Mouse (Mus musculus): ENCODE data around the gene Cyb561d2. TPM values are rescaled to one million over a fixed set of nuclear protein-coding genes. Genes with fewer than 3 reads are reported as not detected.
A peak's percentile ranks its signal among the peaks of the same experiment; 100 is the strongest.
"Not testable (repeated sequence)": the region's sequence is repeated elsewhere in the genome, so short reads cannot be mapped to it uniquely, and the experiment has no call there.

Gene Cyb561d2
- total RNA-seq, 1 experiment = 25.3 TPM

DNA sequence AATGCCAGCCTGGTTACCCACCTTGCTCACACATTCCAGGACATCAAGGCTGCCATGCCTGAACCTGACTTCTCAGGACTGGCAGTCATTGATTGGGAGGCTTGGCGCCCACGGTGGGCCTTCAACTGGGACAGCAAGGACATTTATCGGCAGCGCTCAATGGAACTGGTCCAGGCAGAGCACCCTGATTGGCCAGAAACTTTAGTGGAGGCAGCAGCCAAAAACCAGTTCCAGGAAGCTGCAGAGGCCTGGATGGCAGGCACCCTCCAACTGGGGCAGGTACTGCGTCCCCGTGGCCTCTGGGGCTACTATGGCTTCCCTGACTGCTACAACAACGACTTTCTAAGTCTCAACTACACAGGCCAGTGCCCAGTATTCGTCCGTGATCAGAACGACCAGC lies 35.9 kb upstream of the Cyb561d2 start:
- Histone ChIP-seq H3K36me3 (ENCODE audit: control insufficient read depth, insufficient read depth, low read length, poor library complexity, severe bottlenecking) (no peaks in the 10 kb centered on the region; the same call in 1 of the 2 replicates), H3K9ac (ENCODE audit: insufficient read depth, low read depth, low read length, poor library complexity, severe bottlenecking) (no peak overlapping the region), H3K27ac (ENCODE audit: insufficient read depth, low read depth, low read length, poor library complexity, severe bottlenecking) (no peak overlapping the region), H3K4me3 (ENCODE audit: insufficient read depth in 1 of 2, low read depth in 1 of 2, low read length in 2 of 2, poor library complexity in 1 of 2, severe bottlenecking in 1 of 2) (no peak overlapping the region), H3K9me3 (ENCODE audit: control insufficient read depth, insufficient read depth, low read depth, low read length) (no peaks in the 10 kb centered on the region), H3K4me1 (ENCODE audit: control insufficient read depth in 2 of 2, insufficient read depth in 2 of 2, low read length in 2 of 2, poor library complexity in 1 of 2) (peaks cover 2 to 22% of the 10 kb centered on the region in 2 experiments; a peak in 2 of 4 replicates)
- TF ChIP-seq ZC3H11A (IDR thresholded peaks at IDR 0.05; ENCODE audit: borderline replicate concordance, low read depth, low read length) (no peak), MAFK (IDR thresholded peaks at IDR 0.05; ENCODE audit: insufficient read depth, low read depth, low read length) (no peak), HCFC1 (IDR thresholded peaks at IDR 0.05; ENCODE audit: borderline replicate concordance, insufficient read depth, low read length) (no peak), ZNF384 (IDR thresholded peaks at IDR 0.05; ENCODE audit: low read depth, low read length) (no peak), CHD2 (IDR thresholded peaks at IDR 0.05; ENCODE audit: low read depth, low read length) (no peak)
- in situ Hi-C loops (cut with MboI; ENCODE audit: low sequenced_read_pairs in 2 of 2, unreplicated experiment in 2 of 2) = no loop called here
- DNase-seq (ENCODE audit: low read depth, low spot score) = no peak

GRCm38 (mm10) chr9:107576357-107577107 lies 34.5 kb upstream of the Cyb561d2 start, which contains the start of gene Hyal1:
Gene Hyal1 (plus strand): TSS chr9:107576927.
- no peaks in the 10 kb centered on the region for H3K9me3 ChIP-seq (ENCODE audit: control insufficient read depth, insufficient read depth, low read depth, low read length)
- H3K9ac ChIP-seq (ENCODE audit: insufficient read depth, low read depth, low read length, poor library complexity, severe bottlenecking) = peak within 1 kb of the TSS; percentile 62
- H3K36me3 ChIP-seq (ENCODE audit: control insufficient read depth, insufficient read depth, low read length, poor library complexity, severe bottlenecking) = peaks cover 8% of the 10 kb centered on the region
- in situ Hi-C loops (cut with MboI; ENCODE audit: low sequenced_read_pairs in 2 of 2, unreplicated experiment in 2 of 2) = no loop called here
- no peak for DNase-seq (ENCODE audit: low read depth, low spot score)
- TF ChIP-seq HCFC1 (IDR thresholded peaks at IDR 0.05; ENCODE audit: borderline replicate concordance, insufficient read depth, low read length) (no peak), ZNF384 (IDR thresholded peaks at IDR 0.05; ENCODE audit: low read depth, low read length) (no peak), MAFK (IDR thresholded peaks at IDR 0.05; ENCODE audit: insufficient read depth, low read depth, low read length) (no peak), CHD2 (IDR thresholded peaks at IDR 0.05; ENCODE audit: low read depth, low read length) (no peak), ZC3H11A (IDR thresholded peaks at IDR 0.05; ENCODE audit: borderline replicate concordance, low read depth, low read length) (no peak)
- H3K27ac ChIP-seq (ENCODE audit: insufficient read depth, low read depth, low read length, poor library complexity, severe bottlenecking) = peak within 1 kb of the TSS; percentile 77
- H3K4me1 ChIP-seq (ENCODE audit: control insufficient read depth in 2 of 2, insufficient read depth in 2 of 2, low read length in 2 of 2, poor library complexity in 1 of 2) = peaks cover 2 to 12% of the 10 kb centered on the region in 2 experiments; a peak in 2 of 4 replicates
- H3K4me3 ChIP-seq (ENCODE audit: insufficient read depth in 1 of 2, low read depth in 1 of 2, low read length in 2 of 2, poor library complexity in 1 of 2, severe bottlenecking in 1 of 2) = peak within 1 kb of the TSS; percentile 57 to 69

- Histone ChIP-seq H3K4me3 (ENCODE audit: insufficient read depth in 1 of 2, low read depth in 1 of 2, low read length in 2 of 2, poor library complexity in 1 of 2, severe bottlenecking in 1 of 2) (no peak overlapping the region), H3K36me3 (ENCODE audit: control insufficient read depth, insufficient read depth, low read length, poor library complexity, severe bottlenecking) (peaks cover 15% of the 10 kb centered on the region), H3K9me3 (ENCODE audit: control insufficient read depth, insufficient read depth, low read depth, low read length) (no peaks in the 10 kb centered on the region), H3K4me1 (ENCODE audit: control insufficient read depth in 2 of 2, insufficient read depth in 2 of 2, low read length in 2 of 2, poor library complexity in 1 of 2) (peaks cover 0 to 18% of the 10 kb centered on the region in 2 experiments; a peak in 2 of 4 replicates), H3K27ac (ENCODE audit: insufficient read depth, low read depth, low read length, poor library complexity, severe bottlenecking) (peak overlapping the region; percentile 77), H3K9ac (ENCODE audit: insufficient read depth, low read depth, low read length, poor library complexity, severe bottlenecking) (0 out of 2 replicates have a peak overlapping the region, but pooled peaks have one; percentile 44)
- in situ Hi-C loops (cut with MboI; ENCODE audit: low sequenced_read_pairs in 2 of 2, unreplicated experiment in 2 of 2) = no loop called here
- DNase-seq (ENCODE audit: low read depth, low spot score) = peak; percentile 92
- TF ChIP-seq MAFK (IDR thresholded peaks at IDR 0.05; ENCODE audit: insufficient read depth, low read depth, low read length) (no peak), ZNF384 (IDR thresholded peaks at IDR 0.05; ENCODE audit: low read depth, low read length) (no peak), ZC3H11A (IDR thresholded peaks at IDR 0.05; ENCODE audit: borderline replicate concordance, low read depth, low read length) (no peak), HCFC1 (IDR thresholded peaks at IDR 0.05; ENCODE audit: borderline replicate concordance, insufficient read depth, low read length) (no peak), CHD2 (IDR thresholded peaks at IDR 0.05; ENCODE audit: low read depth, low read length) (no peak)
Observed at GRCm38 (mm10) chr9:107575579-107576356, 33.8 kb upstream of the Cyb561d2 start.

DNA sequence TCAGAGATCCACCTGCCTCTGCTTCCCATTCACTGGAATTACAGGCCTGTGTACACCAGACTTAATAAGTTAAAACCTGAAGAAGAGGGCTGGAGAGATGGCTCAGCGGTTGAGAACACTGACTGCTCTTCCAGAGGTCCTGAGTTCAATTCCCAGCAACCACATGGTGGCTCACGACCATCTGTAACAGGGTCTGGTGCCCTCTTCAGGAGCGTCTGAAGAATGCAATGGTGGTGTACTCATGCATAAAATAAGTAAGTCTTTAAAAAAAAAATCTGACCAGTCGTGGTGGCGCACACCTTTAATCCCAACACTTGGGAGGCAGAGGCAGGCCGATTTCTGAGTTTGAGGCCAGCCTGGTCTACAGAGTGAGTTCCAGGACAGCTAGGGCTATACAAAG lies 31.8 kb upstream of the Cyb561d2 start:
- Histone ChIP-seq H3K36me3 (ENCODE audit: control insufficient read depth, insufficient read depth, low read length, poor library complexity, severe bottlenecking) (peaks cover 17% of the 10 kb centered on the region), H3K4me1 (ENCODE audit: control insufficient read depth in 2 of 2, insufficient read depth in 2 of 2, low read length in 2 of 2, poor library complexity in 1 of 2) (peaks cover 0 to 26% of the 10 kb centered on the region in 2 experiments; a peak in 3 of 4 replicates)
- H3K9me3 ChIP-seq (ENCODE audit: control insufficient read depth, insufficient read depth, low read depth, low read length); H3K9ac ChIP-seq (ENCODE audit: insufficient read depth, low read depth, low read length, poor library complexity, severe bottlenecking); DNase-seq (ENCODE audit: low read depth, low spot score); H3K27ac ChIP-seq (ENCODE audit: insufficient read depth, low read depth, low read length, poor library complexity, severe bottlenecking); H3K4me3 ChIP-seq (ENCODE audit: insufficient read depth in 1 of 2, low read depth in 1 of 2, low read length in 2 of 2, poor library complexity in 1 of 2, severe bottlenecking in 1 of 2); in situ Hi-C loops (cut with MboI; ENCODE audit: low sequenced_read_pairs in 2 of 2, unreplicated experiment in 2 of 2): not testable (repeated sequence)
- TF ChIP-seq ZNF384 (IDR thresholded peaks at IDR 0.05; ENCODE audit: low read depth, low read length) = peak; percentile 38; the same call in 1 of the 2 replicates

Data from ES-E14 (cell line).